Mouse (Mus musculus): ENCODE measurements around the gene Arhgef2.
"Not testable (repeated sequence)": the region's sequence is repeated elsewhere in the genome, so short reads cannot be mapped to it uniquely, and the experiment has no call there.

The Arhgef2 gene

DNA sequence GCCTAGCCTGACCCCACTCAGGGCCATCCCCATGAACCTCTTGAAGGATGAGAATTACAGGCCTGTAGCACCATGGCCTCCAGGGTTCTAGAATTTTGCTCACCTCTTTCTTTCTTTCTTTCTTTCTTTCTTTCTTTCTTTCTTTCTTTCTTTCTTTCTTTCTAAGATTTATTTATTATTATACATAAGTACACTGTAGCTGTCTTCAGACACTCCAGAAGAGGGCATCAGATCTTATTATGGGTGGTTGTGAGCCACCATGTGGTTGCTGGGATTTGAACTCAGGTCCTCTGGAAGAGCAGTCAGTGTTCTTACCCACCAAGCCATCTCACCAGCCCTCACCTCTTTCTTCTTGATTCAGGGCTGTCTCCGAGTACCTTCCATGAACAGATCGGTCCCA lies at the start of gene Arhgef2:
Gene Arhgef2 (plus strand): TSS at position 301 of the 400 bp plus-strand sequence.
- DNase-seq (ENCODE audit: low spot score): not testable (repeated sequence)

DNA sequence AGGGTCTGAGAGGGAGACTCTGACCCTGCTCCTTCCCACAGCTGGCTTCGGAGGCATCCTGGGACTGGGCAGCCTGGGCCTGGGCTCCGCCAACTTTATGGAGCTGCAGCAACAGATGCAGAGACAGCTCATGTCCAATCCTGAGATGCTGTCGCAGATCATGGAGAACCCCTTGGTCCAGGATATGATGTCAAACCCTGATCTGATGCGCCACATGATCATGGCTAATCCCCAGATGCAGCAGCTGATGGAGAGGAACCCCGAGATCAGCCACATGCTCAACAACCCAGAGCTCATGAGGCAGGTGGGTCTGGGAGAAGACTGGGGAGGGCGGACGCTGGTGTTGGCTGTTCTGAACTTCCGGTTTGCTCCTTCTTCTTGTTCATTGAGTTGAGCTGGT lies 49.1 kb upstream of the Arhgef2 start:
- DNase-seq (ENCODE audit: low spot score): no peak

DNA sequence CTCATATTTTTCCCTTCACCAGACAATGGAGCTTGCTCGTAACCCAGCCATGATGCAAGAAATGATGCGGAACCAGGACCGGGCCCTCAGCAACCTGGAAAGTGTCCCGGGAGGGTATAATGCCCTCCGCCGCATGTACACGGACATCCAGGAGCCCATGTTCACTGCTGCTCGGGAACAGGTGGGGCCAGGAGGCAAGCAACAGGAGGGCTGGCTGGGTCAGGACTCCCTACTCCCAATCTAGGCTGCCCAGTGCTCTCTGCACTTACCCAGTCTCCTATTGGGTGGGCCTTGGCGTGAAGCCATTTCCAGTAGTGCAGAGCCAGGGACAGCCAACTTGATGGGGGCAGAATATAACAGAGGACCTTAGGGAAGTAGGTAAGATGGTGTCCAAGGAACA lies 46.2 kb upstream of the Arhgef2 start:
- no peak for DNase-seq (ENCODE audit: low spot score)

- no peak for DNase-seq (ENCODE audit: low spot score)
These were observed 43.8 kb upstream of the Arhgef2 start for GRCm38 (mm10) chr3:88561989-88562388.

DNA sequence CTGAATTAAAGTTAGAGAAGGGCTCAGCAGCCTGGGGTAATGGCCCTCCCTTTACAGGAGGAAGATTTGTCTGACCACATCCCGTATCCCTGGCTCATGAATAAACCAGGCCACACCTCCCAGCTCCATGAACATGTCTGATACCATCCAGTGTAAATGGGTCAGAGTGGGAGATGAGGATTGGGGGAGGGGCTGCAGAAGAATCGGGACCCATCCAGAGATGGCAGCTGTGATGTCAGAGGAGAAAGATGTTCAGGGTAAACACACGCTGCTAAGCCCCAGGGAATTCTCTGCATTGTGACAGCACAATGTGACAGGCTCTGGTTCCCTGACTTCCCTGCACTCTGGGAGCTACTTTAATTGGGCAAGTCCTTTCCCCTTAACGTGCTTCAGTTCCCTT lies 42.3 kb upstream of the Arhgef2 start:
- DNase-seq (ENCODE audit: low spot score): no peak

GRCm38 (mm10) chr3:88563966-88564365 lies 41.8 kb upstream of the Arhgef2 start:
- no peak for DNase-seq (ENCODE audit: low spot score)

DNA sequence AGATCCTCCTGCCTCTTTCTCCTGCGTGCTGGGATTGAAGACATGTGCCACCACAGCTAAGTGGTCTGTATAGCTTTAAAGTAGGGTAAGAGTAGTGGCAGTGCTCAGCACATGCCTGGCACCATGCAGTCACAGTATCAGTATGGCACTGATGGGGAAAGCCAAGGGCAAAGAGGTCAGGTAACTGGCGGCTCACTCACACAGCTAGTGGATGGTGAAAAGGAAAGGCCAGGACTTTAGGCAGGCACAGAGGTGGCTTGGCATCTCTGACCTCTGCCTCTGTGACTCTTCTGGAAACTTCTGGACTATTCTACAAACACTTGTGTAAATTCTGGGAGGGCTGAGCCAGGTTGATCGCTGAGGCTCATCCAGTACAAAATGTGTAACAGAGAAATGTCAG lies 39.6 kb upstream of the Arhgef2 start:
- no peak for DNase-seq (ENCODE audit: low spot score)

DNA sequence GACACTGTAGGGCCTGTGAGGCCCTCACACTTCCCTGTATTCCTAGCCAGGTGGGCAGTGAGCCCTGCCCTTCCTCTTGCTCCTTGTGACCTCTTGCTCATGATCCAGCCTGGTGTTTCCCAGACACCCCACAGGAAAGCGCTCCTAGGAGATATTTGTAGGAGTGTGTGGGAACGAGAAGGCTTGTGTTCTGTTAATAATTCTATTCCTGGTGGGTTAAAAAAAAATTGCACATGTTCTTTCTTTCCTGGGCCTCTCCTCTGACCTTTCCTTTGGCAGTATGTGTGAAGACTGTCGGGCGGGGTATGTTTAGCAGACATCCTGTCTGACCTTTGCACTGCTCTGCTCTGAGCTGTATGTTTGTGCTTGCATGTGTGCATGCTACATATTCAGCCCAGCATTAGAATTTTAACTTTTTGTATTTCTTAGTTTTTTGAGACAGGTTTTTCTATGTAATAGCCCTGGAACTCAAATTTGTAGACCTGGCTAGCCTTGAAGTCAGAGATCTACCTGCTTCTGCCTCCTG lies 39.2 kb upstream of the Arhgef2 start:
- DNase-seq (ENCODE audit: low spot score): no peak

GRCm38 (mm10) chr3:88567892-88568291 lies 37.9 kb upstream of the Arhgef2 start:
- DNase-seq (ENCODE audit: low spot score): no peak

GRCm38 (mm10) chr3:88568615-88569014 lies 37.2 kb upstream of the Arhgef2 start:
- no peak for DNase-seq (ENCODE audit: low spot score)

- DNase-seq (ENCODE audit: low spot score): no peak
These were observed 36.7 kb upstream of the Arhgef2 start for GRCm38 (mm10) chr3:88569093-88569492.

DNA sequence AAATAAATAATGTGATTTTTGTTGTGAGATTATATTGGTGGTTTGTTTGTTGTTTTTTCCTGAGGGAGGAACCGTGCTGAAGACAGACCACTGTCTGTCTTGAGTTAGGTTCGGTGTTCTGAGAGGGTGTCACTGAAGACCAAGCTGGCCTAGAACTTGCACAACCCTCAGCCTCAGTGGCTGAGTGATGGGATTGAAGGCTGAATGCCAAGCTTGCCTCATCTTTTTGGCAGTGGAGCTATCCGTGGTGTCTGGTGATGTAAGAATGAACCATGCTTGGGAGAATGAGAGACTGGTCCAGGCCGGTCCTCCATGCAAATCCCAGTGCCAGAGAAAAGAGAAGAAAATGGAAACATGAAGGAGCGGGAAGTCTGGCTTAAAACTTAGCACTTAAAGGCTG lies 36.1 kb upstream of the Arhgef2 start:
- DNase-seq (ENCODE audit: low spot score): no peak

DNA sequence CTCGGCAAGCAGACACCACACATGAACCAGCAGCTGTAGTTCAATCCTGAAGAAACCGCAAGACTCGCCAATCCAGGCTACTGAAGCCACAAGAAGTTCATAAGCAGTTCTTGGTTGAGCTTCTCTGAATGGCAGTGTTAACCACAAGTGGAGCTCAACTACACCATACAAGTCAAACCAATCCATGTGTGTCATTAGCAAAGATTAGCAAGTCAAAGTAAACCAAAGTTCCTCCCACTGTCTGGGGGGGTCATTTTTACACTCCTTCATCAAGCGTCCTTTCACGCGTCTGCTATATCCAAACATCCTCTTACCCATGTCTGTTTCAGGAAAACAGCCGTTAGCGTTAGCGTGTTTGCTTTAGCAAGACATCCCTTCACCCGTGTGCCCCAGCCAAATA lies 35.4 kb upstream of the Arhgef2 start:
- no peak for DNase-seq (ENCODE audit: low spot score)

- DNase-seq (ENCODE audit: low spot score): no peak
These were observed 33.9 kb upstream of the Arhgef2 start for GRCm38 (mm10) chr3:88571856-88572255.

- DNase-seq (ENCODE audit: low spot score): no peak
These were observed 32.9 kb upstream of the Arhgef2 start for GRCm38 (mm10) chr3:88572835-88573234.

DNA sequence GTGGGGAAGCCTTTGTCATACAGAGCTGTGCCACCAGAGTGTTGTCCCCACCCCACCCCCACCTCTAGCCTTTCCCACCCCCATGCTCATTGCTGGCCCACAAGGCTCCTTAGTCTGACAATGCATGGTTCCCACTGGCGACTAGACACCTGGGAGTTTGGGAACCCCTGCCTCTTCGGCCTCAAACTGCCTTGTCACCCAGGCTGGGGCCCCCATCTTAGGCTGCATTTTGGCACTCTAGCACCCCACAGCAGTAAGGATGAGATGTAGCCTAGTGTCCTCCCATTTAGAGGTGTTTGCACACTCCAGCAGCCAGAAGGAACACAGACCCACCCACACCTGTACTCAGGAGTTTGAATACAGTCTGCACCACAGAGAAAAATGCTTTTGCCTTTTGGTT lies 32.0 kb upstream of the Arhgef2 start:
- DNase-seq (ENCODE audit: low spot score): no peak

GRCm38 (mm10) chr3:88575540-88575939 lies 30.2 kb upstream of the Arhgef2 start, which contains the start of gene Ssr2:
Gene Ssr2 (plus strand): TSS chr3:88575876.
- no peak for DNase-seq (ENCODE audit: low spot score)

DNA sequence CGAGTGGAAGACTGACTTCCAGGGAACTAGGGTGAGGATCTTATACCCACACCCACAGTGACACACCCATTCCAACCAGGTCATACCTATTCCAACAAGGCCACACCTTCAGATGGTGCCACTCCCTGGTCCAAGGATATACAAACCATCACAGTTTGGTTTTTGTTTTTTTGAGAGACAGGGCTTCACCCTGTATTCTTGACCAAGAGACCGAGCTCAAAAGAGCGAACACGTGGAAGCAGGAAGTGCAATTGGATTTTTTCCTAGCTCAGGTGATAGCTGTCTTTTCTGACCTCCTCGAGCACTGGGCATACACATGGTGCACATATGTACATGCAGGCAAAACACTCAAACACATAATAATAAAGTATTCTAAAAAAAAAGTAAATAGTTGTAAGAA lies 27.9 kb upstream of the Arhgef2 start:
- DNase-seq (ENCODE audit: low spot score): not testable (repeated sequence)

DNA sequence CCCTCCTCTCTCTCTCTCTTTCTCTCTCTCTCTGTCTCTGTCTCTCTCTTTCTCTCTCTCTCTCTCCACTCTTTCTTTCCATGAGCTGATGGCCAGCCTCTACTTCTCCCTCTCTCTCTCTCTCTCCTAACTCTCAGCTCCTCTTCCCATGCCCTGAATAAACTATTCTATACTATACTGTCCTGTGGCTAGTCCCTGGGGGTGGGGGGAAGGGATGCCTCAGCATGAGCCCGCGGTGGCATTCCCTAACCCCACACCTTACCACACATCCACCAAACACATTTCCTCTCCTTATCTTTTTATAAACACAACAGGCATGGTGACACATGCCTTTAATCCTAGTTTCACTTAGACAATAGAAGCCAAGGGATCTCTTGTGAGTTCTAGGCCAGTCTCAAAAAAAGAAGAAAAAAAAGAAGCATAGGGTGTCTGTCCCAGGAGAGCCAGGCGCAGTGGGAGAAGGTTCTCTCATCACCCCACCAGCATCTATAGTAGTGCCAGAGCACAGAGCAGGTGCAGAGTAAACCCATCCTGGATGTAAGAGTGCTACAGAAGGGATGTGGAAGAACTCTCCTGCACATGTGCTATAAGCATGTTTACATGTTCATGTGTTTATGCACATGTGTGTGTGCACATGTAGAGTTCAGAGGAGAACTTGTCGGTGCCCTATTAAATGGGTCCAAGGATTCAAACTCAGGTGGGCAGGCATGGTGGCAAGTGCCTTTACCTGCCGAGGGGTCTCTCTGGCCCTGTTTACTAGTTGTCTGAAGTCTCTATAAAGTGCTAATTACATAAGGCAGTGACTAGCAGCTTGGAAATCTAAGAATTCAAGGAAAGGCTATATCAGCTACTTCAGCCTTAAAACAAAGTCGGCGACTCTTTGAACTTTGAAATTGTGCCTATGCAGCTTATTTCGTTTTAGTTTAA lies 27.0 kb upstream of the Arhgef2 start:
- DNase-seq (ENCODE audit: low spot score): no peak

DNA sequence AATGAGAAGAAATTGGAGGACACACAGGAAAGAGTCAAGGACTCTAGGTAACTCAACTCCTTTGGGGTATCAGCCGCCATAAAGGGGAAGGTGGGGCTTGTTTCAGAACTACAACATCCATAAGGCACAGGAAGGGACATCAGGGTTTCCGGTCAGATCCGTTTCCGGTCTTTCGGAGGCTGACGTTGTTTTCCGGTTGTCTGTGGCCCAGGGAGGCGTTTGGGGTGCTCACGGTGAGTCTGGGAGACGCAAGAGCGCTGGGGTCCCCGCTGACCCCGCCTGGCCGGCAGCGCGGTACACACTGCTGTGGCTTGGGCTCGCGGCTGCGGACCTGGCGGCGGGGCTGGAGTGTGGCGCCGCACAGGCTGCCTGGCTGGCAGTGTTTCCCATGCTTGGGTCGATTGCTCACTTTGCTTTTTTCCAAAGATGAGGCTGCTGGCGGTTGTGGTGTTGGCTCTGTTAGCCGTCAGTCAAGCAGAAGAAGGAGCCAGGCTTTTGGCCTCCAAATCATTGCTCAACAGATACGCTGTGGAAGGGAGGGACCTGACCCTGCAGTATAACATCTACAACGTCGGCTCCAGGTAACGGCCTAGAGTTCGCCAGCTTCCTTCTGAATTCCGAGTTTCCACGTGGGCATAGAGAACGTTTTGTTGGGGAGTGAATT lies 26.2 kb upstream of the Arhgef2 start:
- no peak for DNase-seq (ENCODE audit: low spot score)

DNA sequence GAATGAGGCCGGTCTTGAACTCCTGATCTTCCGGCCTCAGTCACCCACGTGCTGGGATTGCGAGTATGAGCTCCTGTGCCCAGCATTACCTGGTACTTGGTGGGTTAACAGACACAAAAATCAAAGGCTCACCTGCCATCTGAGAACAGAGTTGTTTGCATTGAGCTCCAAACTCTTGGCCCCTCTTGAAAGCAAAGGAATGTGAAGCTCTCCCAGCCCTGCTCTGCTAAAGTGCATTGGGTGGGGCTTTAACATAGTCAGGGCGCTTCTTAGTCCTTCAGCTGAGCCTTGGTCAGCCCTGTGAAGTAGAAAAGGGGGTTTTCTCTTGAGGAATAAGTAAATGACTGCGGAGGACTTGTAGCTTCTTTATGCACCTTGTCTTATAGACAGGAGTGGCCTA lies 20.0 kb upstream of the Arhgef2 start:
- DNase-seq (ENCODE audit: low spot score): no peak

GRCm38 (mm10) chr3:88586640-88587039 lies 19.1 kb upstream of the Arhgef2 start:
- no peak for DNase-seq (ENCODE audit: low spot score)

- DNase-seq (ENCODE audit: low spot score): no peak
These were observed 15.5 kb upstream of the Arhgef2 start for GRCm38 (mm10) chr3:88590246-88590645.
